In genomic region chr5:143512305-143512704, GRCm38 (mm10) we compare ENCODE assay signal across 19 mouse cellular contexts. TPM values are rescaled to one million over a fixed set of nuclear protein-coding genes. Genes with fewer than 3 reads are reported as not detected.
DNase-seq lines count a peak whose midpoint lies in the region; ATAC-seq and TF ChIP-seq lines count a peak whose summit lies in the region.
"Had no signal": no experiment of that assay in that cellular context is flagged by ENCODE, and none has a peak within 500 bp of the region (broad histone marks: within the 10 kb centered on the region; RNA-seq: fewer than 3 reads in every experiment).

No protein-coding gene starts in this region.

- no peak for ATAC-seq in heart, embryonic 13.5 days (ENCODE audit: extremely low read depth, insufficient number of reproducible peaks, low FRiP score, low TSS enrichment)
- no peak for ATAC-seq in heart, embryonic 12.5 days (ENCODE audit: insufficient number of reproducible peaks, low FRiP score)
- peak; percentile 70 for ATAC-seq in liver, embryonic 13.5 days (ENCODE audit: low read depth)
- ATAC-seq in monocyte, adult 5-6 weeks (replicated peaks; ENCODE audit: insufficient number of reproducible peaks, low FRiP score, low TSS enrichment, poor library complexity, severe bottlenecking) = peak; percentile 61
- ATAC-seq in forebrain, postnatal 0 days = no peak
- ATAC-seq: forebrain, embryonic 14.5 days had no signal

- H3K27me3 ChIP-seq in heart, embryonic 13.5 days (replicated peaks) = no peaks in the 10 kb centered on the region
- H3K27me3 ChIP-seq in heart, embryonic 12.5 days (replicated peaks) = no peaks in the 10 kb centered on the region
- no peaks in the 10 kb centered on the region for H3K27me3 ChIP-seq in liver, embryonic 13.5 days
- H3K27me3 ChIP-seq in forebrain, embryonic 10.5 days (ENCODE audit: poor library complexity, severe bottlenecking) = no peaks in the 10 kb centered on the region
- H3K27me3 ChIP-seq in forebrain, postnatal 0 days (ENCODE audit: insufficient read depth, low read length) = no peaks in the 10 kb centered on the region
- H3K27me3 ChIP-seq: embryonic facial prominence, embryonic 13.5 days; hindbrain, embryonic 13.5 days; limb, embryonic 13.5 days; midbrain, embryonic 12.5 days; neural tube, embryonic 15.5 days had no signal

- no peak overlapping the region for H3K4me3 ChIP-seq in heart, embryonic 13.5 days
- H3K4me3 ChIP-seq in heart, embryonic 12.5 days = no peak overlapping the region
- no peak overlapping the region for H3K4me3 ChIP-seq in liver, embryonic 13.5 days (replicated peaks)
- H3K4me3 ChIP-seq in forebrain, embryonic 10.5 days = no peak overlapping the region
- H3K4me3 ChIP-seq in forebrain, postnatal 0 days (ENCODE audit: low read depth, low read length) = no peak overlapping the region
- H3K4me3 ChIP-seq: embryonic facial prominence, embryonic 13.5 days; hindbrain, embryonic 13.5 days; limb, embryonic 13.5 days; midbrain, embryonic 12.5 days; neural tube, embryonic 15.5 days had no signal

- 88% methylated on average over 4 of the region's 4 CpGs for WGBS in heart, embryonic 13.5 days
- 75% methylated on average over 4 of the region's 4 CpGs for WGBS in heart, embryonic 12.5 days
- 33% methylated on average over 4 of the region's 4 CpGs for WGBS in liver, embryonic 13.5 days (ENCODE audit: insufficient replicate concordance)
- 96% methylated on average over 4 of the region's 4 CpGs for WGBS in forebrain, embryonic 10.5 days
- WGBS in forebrain, postnatal 0 days = 94% methylated on average over 4 of the region's 4 CpGs

- H3K27ac ChIP-seq in heart, embryonic 13.5 days (replicated peaks) = 0 out of 2 replicates have a peak overlapping the region, but pooled peaks have one; percentile 9
- H3K27ac ChIP-seq in heart, embryonic 12.5 days (ENCODE audit: poor library complexity, severe bottlenecking) = no peak overlapping the region
- H3K27ac ChIP-seq in liver, embryonic 13.5 days = peak overlapping the region; percentile 87
- H3K27ac ChIP-seq in forebrain, embryonic 10.5 days = no peak overlapping the region
- H3K27ac ChIP-seq in forebrain, postnatal 0 days (ENCODE audit: low read depth, low read length) = no peak overlapping the region
- H3K27ac ChIP-seq: embryonic facial prominence, embryonic 13.5 days; hindbrain, embryonic 13.5 days; kidney, postnatal 0 days; limb, embryonic 13.5 days; midbrain, embryonic 12.5 days; neural tube, embryonic 15.5 days had no signal

- no peak overlapping the region for H3K4me2 ChIP-seq in heart, embryonic 13.5 days
- H3K4me2 ChIP-seq in heart, embryonic 12.5 days = no peak overlapping the region
- H3K4me2 ChIP-seq in liver, embryonic 13.5 days = peak overlapping the region; percentile 15
- no peak overlapping the region for H3K4me2 ChIP-seq in forebrain, postnatal 0 days (ENCODE audit: low read depth)
- H3K4me2 ChIP-seq: embryonic facial prominence, embryonic 13.5 days; hindbrain, embryonic 13.5 days; limb, embryonic 13.5 days; midbrain, embryonic 12.5 days; neural tube, embryonic 15.5 days had no signal

- no peaks in the 10 kb centered on the region for H3K9me3 ChIP-seq in heart, embryonic 13.5 days
- H3K9me3 ChIP-seq in heart, embryonic 12.5 days (replicated peaks) = no peaks in the 10 kb centered on the region
- H3K9me3 ChIP-seq in liver, embryonic 13.5 days (replicated peaks) = no peaks in the 10 kb centered on the region
- no peaks in the 10 kb centered on the region for H3K9me3 ChIP-seq in forebrain, embryonic 10.5 days
- H3K9me3 ChIP-seq in forebrain, postnatal 0 days (ENCODE audit: low read length) = no peaks in the 10 kb centered on the region
- H3K9me3 ChIP-seq: embryonic facial prominence, embryonic 13.5 days; hindbrain, embryonic 13.5 days; limb, embryonic 13.5 days; midbrain, embryonic 12.5 days; neural tube, embryonic 15.5 days had no signal

- peaks cover 83% of the 10 kb centered on the region for H3K36me3 ChIP-seq in heart, embryonic 13.5 days
- H3K36me3 ChIP-seq in heart, embryonic 12.5 days = peaks cover 68% of the 10 kb centered on the region
- peaks cover 88% of the 10 kb centered on the region for H3K36me3 ChIP-seq in liver, embryonic 13.5 days
- peaks cover 98% of the 10 kb centered on the region for H3K36me3 ChIP-seq in forebrain, embryonic 10.5 days (replicated peaks)
- H3K36me3 ChIP-seq in forebrain, postnatal 0 days (ENCODE audit: insufficient read depth) = peaks cover 59% of the 10 kb centered on the region

- peak; percentile 72 for DNase-seq in c-Kit-positive CD71-positive TER-119-negative erythroid progenitor cells, embryonic 14.5 days (ENCODE audit: low read depth)
- peak; percentile 29 for DNase-seq in liver, embryonic 13.5 days
- DNase-seq in forebrain, embryonic 10.5 days (ENCODE audit: extremely low spot score, low spot score) = no peak
- DNase-seq in forebrain, postnatal 0 days = no peak
- DNase-seq in testis, postnatal 10 days (ENCODE audit: low spot score) = no peak
- DNase-seq: adrenal gland, postnatal 14 days; cerebellum, adult 2 months; heart, postnatal 10 days; right cerebral cortex, postnatal 4 days had no signal

- no peak overlapping the region for H3K9ac ChIP-seq in heart, embryonic 13.5 days
- H3K9ac ChIP-seq in heart, embryonic 12.5 days = no peak overlapping the region
- peak overlapping the region; percentile 27; the same call in 1 of the 2 replicates for H3K9ac ChIP-seq in liver, embryonic 13.5 days
- H3K9ac ChIP-seq in forebrain, postnatal 0 days = no peak overlapping the region
- H3K9ac ChIP-seq: embryonic facial prominence, embryonic 13.5 days; hindbrain, embryonic 13.5 days; limb, embryonic 13.5 days; midbrain, embryonic 12.5 days; neural tube, embryonic 15.5 days had no signal

- TF ChIP-seq CTCF in forebrain, postnatal 0 days (IDR thresholded peaks at IDR 0.05; ENCODE audit: low read depth) = no peak

- H3K4me1 ChIP-seq in heart, embryonic 13.5 days = peaks cover 88% of the 10 kb centered on the region
- H3K4me1 ChIP-seq in heart, embryonic 12.5 days (replicated peaks) = peaks cover 84% of the 10 kb centered on the region
- H3K4me1 ChIP-seq in liver, embryonic 13.5 days (replicated peaks) = peaks cover 85% of the 10 kb centered on the region
- peaks cover 19% of the 10 kb centered on the region for H3K4me1 ChIP-seq in forebrain, embryonic 10.5 days
- H3K4me1 ChIP-seq in forebrain, postnatal 0 days (ENCODE audit: insufficient read depth) = no peaks in the 10 kb centered on the region

RNA-seq across cellular contexts. Expression of gene Rac1, which starts 15.5 kb away (rescaled TPM):
- polyA plus RNA-seq in heart, embryonic 13.5 days (2015; fragmentation: Nextera tagmentation; extraction: Ambion mirVana) = 352 and 355 TPM in 2 replicates
- 401 and 418 TPM in 2 replicates for polyA plus RNA-seq in heart, embryonic 12.5 days (2016; fragmentation: Nextera tagmentation; extraction: Ambion mirVana)
- 178 and 188 TPM in 2 replicates for polyA plus RNA-seq in liver, embryonic 13.5 days (2015; fragmentation: Nextera tagmentation; extraction: Ambion mirVana)
- total RNA-seq in monocyte, adult 5-6 weeks (2017) = 193 to 248 TPM (median 198 TPM) in 3 replicates
- polyA plus RNA-seq in forebrain, embryonic 10.5 days (2016; fragmentation: Nextera tagmentation; extraction: Ambion mirVana) = 346 and 370 TPM in 2 replicates
- 175 and 197 TPM in 2 replicates for total RNA-seq in forebrain, postnatal 0 days (2014; rRNA removed)
- 481 and 501 TPM in 2 replicates for polyA plus RNA-seq in forebrain, postnatal 0 days (2015; fragmentation: Nextera tagmentation; extraction: Ambion mirVana)

RNA-seq across cellular contexts. Expression of gene Daglb, which starts 47.9 kb away (rescaled TPM):
- 9.0 and 9.1 TPM in 2 replicates for polyA plus RNA-seq in heart, embryonic 13.5 days (2015; fragmentation: Nextera tagmentation; extraction: Ambion mirVana)
- polyA plus RNA-seq in heart, embryonic 12.5 days (2016; fragmentation: Nextera tagmentation; extraction: Ambion mirVana) = 10.6 TPM in 2 replicates
- polyA plus RNA-seq in liver, embryonic 13.5 days (2015; fragmentation: Nextera tagmentation; extraction: Ambion mirVana) = 8.8 and 9.2 TPM in 2 replicates
- total RNA-seq in monocyte, adult 5-6 weeks (2017) = 25.0 to 39.5 TPM (median 28.8 TPM) in 3 replicates
- polyA plus RNA-seq in forebrain, embryonic 10.5 days (2016; fragmentation: Nextera tagmentation; extraction: Ambion mirVana) = 14.2 and 14.3 TPM in 2 replicates
- total RNA-seq in forebrain, postnatal 0 days (2014; rRNA removed) = 16.5 and 21.3 TPM in 2 replicates
- 14.8 and 19.4 TPM in 2 replicates for polyA plus RNA-seq in forebrain, postnatal 0 days (2015; fragmentation: Nextera tagmentation; extraction: Ambion mirVana)

Comparison
In these comparisons a context has a peak if more than half of its experiments do, and no peak if none do; other contexts are left out.
1. H3K27ac ChIP-seq: peak in heart, embryonic 13.5 days (single experiment) and liver, embryonic 13.5 days (single experiment); none in heart, embryonic 12.5 days (single experiment), forebrain, embryonic 10.5 days (single experiment) and forebrain, postnatal 0 days (single experiment).
2. ATAC-seq: peak in liver, embryonic 13.5 days (single experiment) and monocyte, adult 5-6 weeks (single experiment); none in heart, embryonic 13.5 days (single experiment), heart, embryonic 12.5 days (single experiment) and forebrain, postnatal 0 days (single experiment).
3. DNase-seq: peak in c-Kit-positive CD71-positive TER-119-negative erythroid progenitor cells, embryonic 14.5 days (single experiment) and liver, embryonic 13.5 days (single experiment); none in forebrain, embryonic 10.5 days (single experiment), forebrain, postnatal 0 days (single experiment) and testis, postnatal 10 days (single experiment).